Mouse (Mus musculus) cerebellum, adult 9-11 months (tissue): ENCODE results near the gene Mrpl45.
"Not testable (repeated sequence)": the region's sequence is repeated elsewhere in the genome, so short reads cannot be mapped to it uniquely, and the experiment has no call there.

ENCODE experiments used
- DNase-seq: peaks from one replicate; pipeline ENCODE4 v3.0.0; 2022

The Mrpl45 gene

GRCm38 (mm10) chr11:97315504-97316503 lies at the start of gene Mrpl45:
Mrpl45 (plus strand) TSS chr11:97315716.
- DNase-seq: peak; percentile 99

- not testable (repeated sequence) for DNase-seq
Measured at GRCm38 (mm10) chr11:97266544-97266943, 49.0 kb upstream of the Mrpl45 start.

- DNase-seq: not testable (repeated sequence)
Measured at GRCm38 (mm10) chr11:97270004-97270403, 45.5 kb upstream of the Mrpl45 start.

GRCm38 (mm10) chr11:97272835-97273234 lies 42.7 kb upstream of the Mrpl45 start:
- no peak for DNase-seq

GRCm38 (mm10) chr11:97273613-97274012 lies 41.9 kb upstream of the Mrpl45 start:
- DNase-seq: no peak

- not testable (repeated sequence) for DNase-seq
Measured at GRCm38 (mm10) chr11:97274947-97275346, 40.6 kb upstream of the Mrpl45 start.

- DNase-seq: no peak
Measured at GRCm38 (mm10) chr11:97275349-97275748, 40.2 kb upstream of the Mrpl45 start.

- no peak for DNase-seq
Measured at GRCm38 (mm10) chr11:97276019-97276418, 39.5 kb upstream of the Mrpl45 start.

GRCm38 (mm10) chr11:97277166-97277565 lies 38.4 kb upstream of the Mrpl45 start:
- DNase-seq: no peak

- DNase-seq: no peak
Measured at GRCm38 (mm10) chr11:97278456-97278855, 37.1 kb upstream of the Mrpl45 start.

GRCm38 (mm10) chr11:97279040-97279404 lies 36.5 kb upstream of the Mrpl45 start:
- DNase-seq: no peak

GRCm38 (mm10) chr11:97279405-97280215 lies 35.9 kb upstream of the Mrpl45 start:
- DNase-seq: peak; percentile 70

GRCm38 (mm10) chr11:97280216-97280861 lies 35.2 kb upstream of the Mrpl45 start, which contains the start of gene Npepps:
Npepps (minus strand) TSS chr11:97280638.
- DNase-seq: peak; percentile 87

- no peak for DNase-seq
Measured at GRCm38 (mm10) chr11:97282179-97282578, 33.3 kb upstream of the Mrpl45 start.

GRCm38 (mm10) chr11:97284854-97285253 lies 30.7 kb upstream of the Mrpl45 start:
- no peak for DNase-seq

- DNase-seq: no peak
Measured at GRCm38 (mm10) chr11:97285852-97286775, 29.4 kb upstream of the Mrpl45 start.

- no peak for DNase-seq
Measured at GRCm38 (mm10) chr11:97286973-97287372, 28.5 kb upstream of the Mrpl45 start.

- no peak for DNase-seq
Measured at GRCm38 (mm10) chr11:97287643-97288042, 27.9 kb upstream of the Mrpl45 start.

GRCm38 (mm10) chr11:97289276-97290230 lies 26.0 kb upstream of the Mrpl45 start:
- peak; percentile 35 for DNase-seq

- DNase-seq: no peak
Measured at GRCm38 (mm10) chr11:97292731-97293130, 22.8 kb upstream of the Mrpl45 start.

GRCm38 (mm10) chr11:97296542-97296941 lies 19.0 kb upstream of the Mrpl45 start:
- DNase-seq: no peak
